Mouse (Mus musculus): Measurements from ENCODE around the gene Fbxw17. TPM values are rescaled to one million over a fixed set of nuclear protein-coding genes. Genes with fewer than 3 reads are reported as not detected.
A peak's percentile ranks its signal among the peaks of the same experiment; 100 is the strongest.
"Not testable (repeated sequence)": the region's sequence is repeated elsewhere in the genome, so short reads cannot be mapped to it uniquely, and the experiment has no call there.

Fbxw17 gene
- 19.1 and 20.8 TPM in 2 replicates for polyA plus RNA-seq (2012; rRNA removed)

- Histone ChIP-seq H3K4me1 (ENCODE audit: control insufficient read depth, insufficient read depth, low read length) (peaks cover 3% of the 10 kb centered on the region), H3K27ac (ENCODE audit: insufficient read depth, low read length) (0 out of 2 replicates have a peak within 1 kb of the TSS, but pooled peaks have one; percentile 13), H3K4me3 (ENCODE audit: insufficient read depth, low read length) (peak within 1 kb of the TSS; percentile 60)
- TF ChIP-seq POLR2A (IDR thresholded peaks at IDR 0.05; ENCODE audit: extremely low read depth, insufficient read depth, low read length) (peak; percentile 65), CTCF (IDR thresholded peaks at IDR 0.05; ENCODE audit: extremely low read depth, insufficient read depth, low read length) (no peak)
Observed at GRCm38 (mm10) chr13:50417389-50418183, at the start of gene Fbxw17. Fbxw17 (plus strand) TSS chr13:50417864.

DNA sequence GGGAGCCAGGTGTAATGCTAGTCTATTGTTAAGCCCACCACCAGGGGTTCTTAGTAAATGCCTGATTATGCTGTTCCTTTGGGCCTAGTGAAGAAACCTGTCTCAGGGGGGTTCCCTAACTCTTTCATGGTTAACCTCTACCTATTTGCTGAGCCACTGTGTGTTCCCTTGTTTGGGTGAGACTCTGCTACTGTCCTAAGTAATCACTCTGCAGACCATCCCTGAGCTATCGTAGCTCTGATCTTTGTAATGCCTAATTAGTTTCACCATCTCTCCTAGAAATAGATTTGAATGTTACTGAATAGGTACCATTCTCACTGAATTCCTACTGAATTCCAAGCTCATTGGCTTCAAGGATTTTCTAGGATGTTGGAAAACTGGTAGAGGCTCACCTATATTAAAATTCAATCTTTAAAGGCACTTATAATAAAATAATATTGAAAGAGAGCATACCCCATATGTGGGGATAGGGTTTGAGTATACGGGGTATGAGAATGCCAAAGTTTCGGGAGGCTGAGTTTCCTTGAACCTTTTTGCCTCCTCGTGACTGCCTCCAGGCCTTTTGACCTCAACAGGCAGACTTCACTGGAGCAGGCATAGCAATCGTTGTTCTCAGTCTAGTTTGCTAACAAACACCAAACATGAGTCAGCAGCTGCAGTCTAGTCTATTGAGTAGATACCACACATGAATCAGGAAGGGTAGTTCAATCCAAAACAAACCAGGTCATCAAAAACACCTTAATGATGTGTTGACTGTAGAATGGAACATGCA lies 44.5 kb upstream of the Fbxw17 start:
- not testable (repeated sequence) for H3K27ac ChIP-seq (ENCODE audit: insufficient read depth, low read length); H3K4me1 ChIP-seq (ENCODE audit: control insufficient read depth, insufficient read depth, low read length); H3K4me3 ChIP-seq (ENCODE audit: insufficient read depth, low read length)

- not testable (repeated sequence) for H3K27ac ChIP-seq (ENCODE audit: insufficient read depth, low read length); H3K4me1 ChIP-seq (ENCODE audit: control insufficient read depth, insufficient read depth, low read length); H3K4me3 ChIP-seq (ENCODE audit: insufficient read depth, low read length)
Observed at GRCm38 (mm10) chr13:50389146-50389545, 28.5 kb upstream of the Fbxw17 start.

- Histone ChIP-seq H3K4me3 (ENCODE audit: insufficient read depth, low read length) (peak overlapping the region; percentile 60; the same call in 1 of the 2 replicates), H3K4me1 (ENCODE audit: control insufficient read depth, insufficient read depth, low read length) (peaks cover 3% of the 10 kb centered on the region), H3K27ac (ENCODE audit: insufficient read depth, low read length) (no peak overlapping the region)
- TF ChIP-seq POLR2A (IDR thresholded peaks at IDR 0.05; ENCODE audit: extremely low read depth, insufficient read depth, low read length) (no peak), CTCF (IDR thresholded peaks at IDR 0.05; ENCODE audit: extremely low read depth, insufficient read depth, low read length) (no peak)
Observed at GRCm38 (mm10) chr13:50418421-50418820, 757 bp downstream of the Fbxw17 start.

GRCm38 (mm10) chr13:50423625-50424209 lies 6.1 kb downstream of the Fbxw17 start:
- no peak overlapping the region for H3K27ac ChIP-seq (ENCODE audit: insufficient read depth, low read length)
- H3K4me1 ChIP-seq (ENCODE audit: control insufficient read depth, insufficient read depth, low read length) = no peaks in the 10 kb centered on the region
- H3K4me3 ChIP-seq (ENCODE audit: insufficient read depth, low read length) = no peak overlapping the region
- TF ChIP-seq CTCF (IDR thresholded peaks at IDR 0.05; ENCODE audit: extremely low read depth, insufficient read depth, low read length) = no peak
- TF ChIP-seq POLR2A (IDR thresholded peaks at IDR 0.05; ENCODE audit: extremely low read depth, insufficient read depth, low read length) = no peak

DNA sequence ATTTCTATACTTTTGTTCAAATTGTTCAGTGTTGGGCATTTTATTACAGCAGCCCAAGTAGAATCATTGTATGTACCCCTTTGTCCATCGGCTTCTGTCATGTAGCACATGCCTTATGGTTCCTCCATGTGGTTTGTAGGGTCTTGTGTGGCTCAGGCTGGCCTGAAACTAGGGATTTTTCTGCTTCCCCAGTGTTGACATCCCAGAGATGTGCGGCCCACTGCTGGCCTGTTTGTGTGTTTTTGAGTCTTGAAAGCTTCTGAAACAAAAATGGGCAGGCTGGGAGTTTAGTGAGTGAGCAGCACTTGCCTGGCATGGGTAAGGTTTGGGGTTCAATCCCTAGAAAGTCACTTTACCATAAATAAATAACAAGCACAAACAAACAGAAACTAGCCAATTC lies 6.9 kb downstream of the Fbxw17 start:
- Histone ChIP-seq H3K27ac (ENCODE audit: insufficient read depth, low read length) (no peak overlapping the region), H3K4me3 (ENCODE audit: insufficient read depth, low read length) (no peak overlapping the region), H3K4me1 (ENCODE audit: control insufficient read depth, insufficient read depth, low read length) (no peaks in the 10 kb centered on the region)
- TF ChIP-seq POLR2A (IDR thresholded peaks at IDR 0.05; ENCODE audit: extremely low read depth, insufficient read depth, low read length) (no peak), CTCF (IDR thresholded peaks at IDR 0.05; ENCODE audit: extremely low read depth, insufficient read depth, low read length) (no peak)

- no peaks in the 10 kb centered on the region for H3K4me1 ChIP-seq (ENCODE audit: control insufficient read depth, insufficient read depth, low read length)
- H3K27ac ChIP-seq (ENCODE audit: insufficient read depth, low read length) = no peak overlapping the region
- TF ChIP-seq CTCF (IDR thresholded peaks at IDR 0.05; ENCODE audit: extremely low read depth, insufficient read depth, low read length) (no peak), POLR2A (IDR thresholded peaks at IDR 0.05; ENCODE audit: extremely low read depth, insufficient read depth, low read length) (no peak)
- H3K4me3 ChIP-seq (ENCODE audit: insufficient read depth, low read length) = no peak overlapping the region
Observed at GRCm38 (mm10) chr13:50426686-50427085, 9.0 kb downstream of the Fbxw17 start.

- no peak within 1 kb of the TSS for H3K4me3 ChIP-seq (ENCODE audit: insufficient read depth, low read length)
- no peak within 1 kb of the TSS for H3K27ac ChIP-seq (ENCODE audit: insufficient read depth, low read length)
- H3K4me1 ChIP-seq (ENCODE audit: control insufficient read depth, insufficient read depth, low read length) = no peaks in the 10 kb centered on the region
- no peak for TF ChIP-seq CTCF (IDR thresholded peaks at IDR 0.05; ENCODE audit: extremely low read depth, insufficient read depth, low read length)
- TF ChIP-seq POLR2A (IDR thresholded peaks at IDR 0.05; ENCODE audit: extremely low read depth, insufficient read depth, low read length) = no peak
Observed at GRCm38 (mm10) chr13:50443812-50444211, 26.1 kb downstream of the Fbxw17 start, which contains the start of gene Gm47429. Gm47429 (minus strand) TSS chr13:50443912.

GRCm38 (mm10) chr13:50445261-50445660 lies 27.6 kb downstream of the Fbxw17 start:
- H3K4me3 ChIP-seq (ENCODE audit: insufficient read depth, low read length) = no peak overlapping the region
- no peaks in the 10 kb centered on the region for H3K4me1 ChIP-seq (ENCODE audit: control insufficient read depth, insufficient read depth, low read length)
- H3K27ac ChIP-seq (ENCODE audit: insufficient read depth, low read length) = no peak overlapping the region
- TF ChIP-seq POLR2A (IDR thresholded peaks at IDR 0.05; ENCODE audit: extremely low read depth, insufficient read depth, low read length) = no peak
- no peak for TF ChIP-seq CTCF (IDR thresholded peaks at IDR 0.05; ENCODE audit: extremely low read depth, insufficient read depth, low read length)

- H3K4me3 ChIP-seq (ENCODE audit: insufficient read depth, low read length); H3K27ac ChIP-seq (ENCODE audit: insufficient read depth, low read length); H3K4me1 ChIP-seq (ENCODE audit: control insufficient read depth, insufficient read depth, low read length): not testable (repeated sequence)
Observed at GRCm38 (mm10) chr13:50452266-50452665, 34.6 kb downstream of the Fbxw17 start.
